Mouse (Mus musculus) forebrain, embryonic 16.5 days (tissue): Measurements from ENCODE around the gene Oxa1l. TPM values are rescaled to one million over a fixed set of nuclear protein-coding genes. Genes with fewer than 3 reads are reported as not detected.
"Not testable (repeated sequence)": the region's sequence is repeated elsewhere in the genome, so short reads cannot be mapped to it uniquely, and the experiment has no call there.

ENCODE experiments used
- ATAC-seq: fragments of 200-750 bp; cut with Nextera tagmentation; 2 replicates; pipeline ENCODE4 v1.8.0; 2017; ENCODE audit warnings: mild to moderate bottlenecking, moderate library complexity
- H3K27ac ChIP-seq: fragments of 300-500 bp; sonication (generic); 2 replicates; pipeline ENCODE4 v1.5.1; 2014; ENCODE audit warnings: low read length, control low read depth
- H3K27me3 ChIP-seq: fragments of 300-500 bp; sonication (generic); replicated peaks from 2 replicates; pipeline ENCODE4 v1.6.1; 2014; ENCODE audit warnings: low read length; ENCODE audit not compliant: control insufficient read depth, insufficient read depth
- H3K36me3 ChIP-seq: fragments of 300-500 bp; sonication (generic); 2 replicates; pipeline ENCODE4 v1.6.1; 2014; ENCODE audit not compliant: control insufficient read depth, insufficient read depth
- H3K4me1 ChIP-seq: fragments of 300-500 bp; sonication (generic); replicated peaks from 2 replicates; pipeline ENCODE4 v1.6.1; 2014; ENCODE audit warnings: low read length; ENCODE audit not compliant: control insufficient read depth, insufficient read depth
- H3K4me2 ChIP-seq: fragments of 300-500 bp; sonication (generic); 2 replicates; pipeline ENCODE4 v1.6.1; 2014; ENCODE audit warnings: mild to moderate bottlenecking, low read length, control low read depth
- H3K4me3 ChIP-seq: fragments of 300-500 bp; sonication (generic); replicated peaks from 2 replicates; pipeline ENCODE4 v1.5.1; 2014; ENCODE audit warnings: mild to moderate bottlenecking, low read length, control low read depth
- H3K9ac ChIP-seq: fragments of 300-500 bp; sonication (generic); replicated peaks from 2 replicates; pipeline ENCODE4 v1.6.1; 2014; ENCODE audit warnings: low read depth, low read length, control low read depth
- H3K9me3 ChIP-seq: fragments of 300-500 bp; sonication (generic); 2 replicates; pipeline ENCODE4 v1.6.1; 2016; ENCODE audit warnings: low read length; ENCODE audit not compliant: control insufficient read depth
- WGBS: fragments of 180-500 bp; shearing (Covaris S2); extraction: QIAGEN DNeasy Blood & Tissue Kit; methylation state at CpG from one replicate; pipeline ENCODE4 v1.1.7; 2014; 5-methylcytosine and 5-hydroxymethylcytosine counted together
- polyA plus RNA-seq: library from polyadenylated mRNA; unstranded; fragments of >200 nt; fragmentation: Nextera tagmentation; extraction: Ambion mirVana; gene quantifications from 2 replicates; pipeline ENCODE4 v1.2.1, GENCODE M21; 2015

Gene Oxa1l
- polyA plus RNA-seq, 1 experiment from 2014 or later = 49.0 TPM

DNA sequence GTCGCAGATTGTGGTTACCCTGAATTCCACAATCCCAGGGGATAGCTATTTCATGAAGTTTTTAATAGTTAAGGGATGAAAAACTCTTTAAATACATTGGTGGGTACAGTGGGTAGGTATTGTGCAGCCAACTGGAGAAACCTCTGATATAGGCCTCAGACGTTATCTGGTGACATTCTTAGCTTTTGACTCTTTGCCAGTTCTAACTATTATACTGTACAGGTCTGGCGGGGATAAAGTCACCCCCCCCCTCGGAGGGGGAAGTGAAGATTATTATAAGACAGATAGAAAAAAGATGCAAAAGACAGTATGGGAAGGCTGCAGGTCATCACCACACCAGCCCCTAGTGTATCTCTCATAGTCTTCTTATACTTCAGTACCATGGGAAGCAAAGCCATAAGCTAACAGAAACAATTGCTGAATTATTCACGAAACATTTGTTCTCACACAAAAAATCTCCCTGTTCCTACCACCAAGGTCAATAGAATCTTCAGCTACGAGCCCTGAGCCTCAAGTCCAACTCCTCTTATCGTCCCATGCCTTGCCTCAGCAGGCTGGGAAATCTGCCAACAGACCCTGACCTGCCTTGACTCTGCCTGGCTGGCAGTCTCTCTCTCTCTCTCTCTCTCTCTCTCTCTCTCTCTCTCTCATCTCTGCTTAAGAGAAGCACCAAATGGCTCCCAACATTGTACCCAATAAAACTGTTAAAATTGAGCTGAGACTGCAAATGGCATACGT, 27.0 kb upstream of the Oxa1l start:
- WGBS = 56% methylated on average over 8 of the region's 8 CpGs
- ATAC-seq = no peak
- Histone ChIP-seq H3K4me2 (no peak overlapping the region), H3K27ac (no peak overlapping the region), H3K27me3 (no peaks in the 10 kb centered on the region), H3K4me3 (no peak overlapping the region), H3K9me3 (no peaks in the 10 kb centered on the region), H3K9ac (no peak overlapping the region), H3K4me1 (peaks cover 6% of the 10 kb centered on the region), H3K36me3 (no peaks in the 10 kb centered on the region)

DNA sequence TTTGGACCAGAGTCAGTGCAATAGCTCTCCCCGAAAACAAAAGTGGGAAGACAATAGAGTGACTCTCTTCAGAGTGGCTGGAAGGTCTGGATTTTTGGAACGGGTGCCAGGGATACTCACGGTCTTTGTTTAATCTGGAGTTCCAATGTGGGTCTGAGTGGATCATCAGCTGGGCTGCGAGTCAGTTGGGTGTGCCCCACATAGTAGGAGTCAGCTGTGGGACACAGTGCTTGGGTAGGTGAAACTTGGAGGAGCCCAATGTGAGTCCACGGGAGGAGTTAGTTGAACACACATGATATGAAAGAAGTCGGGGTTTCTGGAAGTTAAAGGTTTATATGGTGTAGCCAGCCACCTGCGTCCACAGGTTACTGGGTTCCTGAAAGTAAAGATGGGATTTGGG, 19.8 kb upstream of the Oxa1l start:
- Histone ChIP-seq H3K36me3 (no peaks in the 10 kb centered on the region), H3K4me1 (no peaks in the 10 kb centered on the region), H3K4me3 (no peak overlapping the region), H3K4me2 (no peak overlapping the region), H3K27ac (no peak overlapping the region), H3K9me3 (no peaks in the 10 kb centered on the region), H3K9ac (no peak overlapping the region), H3K27me3 (no peaks in the 10 kb centered on the region)
- WGBS = 62% methylated on average over 7 of the region's 7 CpGs
- ATAC-seq = no peak

DNA sequence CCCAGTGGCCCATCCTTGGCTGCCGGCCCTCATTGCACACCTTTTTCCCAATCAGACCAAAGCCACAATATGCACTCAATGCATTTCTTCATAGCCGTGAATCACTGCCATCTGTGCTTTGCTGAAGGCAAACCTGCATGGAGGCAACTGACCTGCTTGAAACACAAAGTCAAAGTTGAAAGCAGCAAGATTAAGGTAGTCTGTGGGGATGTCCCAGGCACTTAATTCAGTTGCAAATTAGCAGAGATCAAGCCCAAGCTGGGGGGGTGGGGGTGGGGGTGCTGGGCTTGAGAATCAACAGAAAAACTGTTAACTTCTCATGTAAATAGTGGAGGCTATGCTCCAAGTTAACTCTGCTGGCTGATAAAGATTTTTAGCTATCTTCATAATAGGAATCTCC, 18.8 kb upstream of the Oxa1l start:
- not testable (repeated sequence) for H3K9me3 ChIP-seq

GRCm38 (mm10) chr14:54350773-54351541, 9.7 kb upstream of the Oxa1l start:
- H3K27me3 ChIP-seq, H3K36me3 ChIP-seq, H3K4me2 ChIP-seq, H3K9ac ChIP-seq, H3K4me1 ChIP-seq, H3K9me3 ChIP-seq, H3K4me3 ChIP-seq, H3K27ac ChIP-seq, ATAC-seq: not testable (repeated sequence)
- WGBS = 94% methylated on average over 16 of the region's 16 CpGs

More for the DNA sequence above, 18.8 kb upstream of the Oxa1l start:
- not testable (repeated sequence) for H3K4me1 ChIP-seq, H3K36me3 ChIP-seq, ATAC-seq, H3K4me2 ChIP-seq, H3K4me3 ChIP-seq, H3K27ac ChIP-seq, H3K27me3 ChIP-seq, H3K9ac ChIP-seq
- WGBS = 59% methylated on average over 2 of the region's 2 CpGs

DNA sequence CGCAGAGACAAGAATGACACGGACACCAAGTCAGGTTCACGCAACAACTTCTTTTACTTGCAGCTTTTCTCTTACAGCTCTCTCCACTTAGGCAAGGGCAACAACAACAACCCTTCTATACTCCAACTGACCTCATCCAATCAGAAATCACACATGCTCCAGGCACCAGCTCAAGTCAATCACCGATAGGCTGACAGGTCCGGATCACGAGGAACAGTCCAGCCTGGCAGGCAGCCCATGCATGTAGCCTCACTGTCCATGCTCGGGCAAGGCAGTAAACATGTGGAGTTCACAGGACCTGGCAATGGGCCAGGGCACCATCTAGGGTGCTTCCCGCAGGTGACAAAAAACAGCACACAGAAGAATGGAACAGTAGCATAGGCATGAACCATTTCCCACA, 8.3 kb upstream of the Oxa1l start:
- 83% methylated on average over 8 of the region's 8 CpGs for WGBS

DNA sequence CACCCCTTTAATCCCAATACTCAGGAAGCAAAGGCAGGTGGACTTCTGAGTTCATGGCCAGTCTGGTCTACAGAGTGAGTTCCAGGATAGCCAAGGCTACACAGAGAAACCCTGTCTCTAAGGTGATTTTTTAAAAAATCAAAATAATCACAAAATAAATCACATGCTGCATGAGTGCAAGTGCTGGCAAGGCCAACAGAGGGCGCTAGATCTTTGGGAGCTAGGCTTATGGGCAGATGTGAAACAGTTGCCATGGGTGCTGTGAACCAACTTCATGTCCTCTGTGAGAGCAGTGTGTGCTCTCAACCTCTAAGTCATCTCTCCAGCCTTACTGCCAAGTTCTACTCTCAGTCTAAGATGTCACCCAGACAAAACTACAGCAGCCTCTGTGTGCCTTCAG, 6.2 kb upstream of the Oxa1l start:
- Histone ChIP-seq H3K27ac (no peak overlapping the region), H3K9ac (no peak overlapping the region), H3K4me1 (no peaks in the 10 kb centered on the region), H3K4me3 (no peak overlapping the region), H3K4me2 (no peak overlapping the region), H3K9me3 (no peaks in the 10 kb centered on the region), H3K27me3 (no peaks in the 10 kb centered on the region), H3K36me3 (no peaks in the 10 kb centered on the region)
- no peak for ATAC-seq
- 30% methylated on average over 1 of the region's 1 CpGs for WGBS

More for the DNA sequence above, 8.3 kb upstream of the Oxa1l start:
- no peaks in the 10 kb centered on the region for H3K27me3 ChIP-seq
- H3K9me3 ChIP-seq = no peaks in the 10 kb centered on the region
- no peak overlapping the region for H3K4me2 ChIP-seq
- no peak overlapping the region for H3K27ac ChIP-seq
- no peaks in the 10 kb centered on the region for H3K4me1 ChIP-seq
- no peak for ATAC-seq
- no peaks in the 10 kb centered on the region for H3K36me3 ChIP-seq
- no peak overlapping the region for H3K4me3 ChIP-seq
- no peak overlapping the region for H3K9ac ChIP-seq

DNA sequence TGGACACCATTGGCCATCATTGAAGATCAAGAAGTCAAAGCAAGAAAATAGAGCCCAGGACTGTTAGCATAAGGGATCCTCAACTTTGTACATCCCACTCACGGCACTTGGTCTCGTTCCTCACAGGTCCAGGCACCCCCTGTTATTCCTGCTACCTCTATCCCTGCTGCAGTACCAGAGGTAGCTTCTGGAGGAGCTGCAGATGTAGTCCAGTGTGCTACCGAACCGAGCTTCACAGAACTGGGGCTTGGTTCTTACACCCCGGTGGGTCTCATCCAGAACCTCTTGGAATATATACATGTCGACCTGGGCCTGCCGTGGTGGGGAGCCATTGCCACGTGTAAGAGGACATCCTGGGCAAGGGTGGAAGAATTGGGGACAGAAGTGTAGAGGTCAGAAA, 2.5 kb downstream of the Oxa1l start:
- H3K9me3 ChIP-seq = no peaks in the 10 kb centered on the region
- no peak for ATAC-seq
- peaks cover 18% of the 10 kb centered on the region for H3K4me1 ChIP-seq
- H3K4me2 ChIP-seq = no peak overlapping the region
- H3K9ac ChIP-seq = no peak overlapping the region
- WGBS = 97% methylated on average over 8 of the region's 8 CpGs
- H3K27ac ChIP-seq = no peak overlapping the region
- no peaks in the 10 kb centered on the region for H3K27me3 ChIP-seq
- peaks cover 20% of the 10 kb centered on the region for H3K36me3 ChIP-seq
- no peak overlapping the region for H3K4me3 ChIP-seq

DNA sequence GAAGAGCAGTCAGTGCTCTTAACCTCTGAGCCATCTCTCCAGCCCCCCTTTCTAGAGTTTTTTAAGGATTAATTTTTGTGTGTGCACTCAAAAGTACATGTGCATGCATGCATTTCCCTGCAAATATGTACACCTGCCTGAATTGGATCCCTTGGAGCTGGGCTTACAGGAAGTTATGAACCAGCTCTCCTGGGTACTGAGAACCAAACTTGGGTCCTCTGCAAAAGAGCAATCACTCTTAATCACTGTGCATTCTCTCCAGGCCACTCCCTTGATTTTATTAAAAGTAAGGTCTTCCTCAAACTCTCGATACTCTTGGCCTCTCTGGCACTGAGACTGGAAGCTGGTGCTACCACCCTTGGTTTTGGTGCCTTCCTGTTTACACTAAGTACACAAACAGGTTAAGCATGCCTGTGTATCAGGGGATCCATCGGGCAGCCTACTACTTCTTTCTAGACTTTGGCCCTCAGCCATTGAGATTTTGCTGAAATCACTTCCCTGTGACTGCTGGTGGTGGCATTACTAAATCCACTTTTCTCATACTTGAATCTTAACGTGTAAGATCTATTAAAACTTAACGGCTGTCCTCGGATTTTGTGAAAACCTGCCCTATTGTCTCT, 4.5 kb downstream of the Oxa1l start:
- ATAC-seq = no peak
- no peaks in the 10 kb centered on the region for H3K9me3 ChIP-seq
- H3K27ac ChIP-seq = no peak overlapping the region
- H3K36me3 ChIP-seq = peaks cover 38% of the 10 kb centered on the region
- H3K27me3 ChIP-seq = no peaks in the 10 kb centered on the region
- H3K9ac ChIP-seq = no peak overlapping the region
- H3K4me3 ChIP-seq = no peak overlapping the region
- no peak overlapping the region for H3K4me2 ChIP-seq
- WGBS = 94% methylated on average over 5 of the region's 5 CpGs
- H3K4me1 ChIP-seq = peaks cover 18% of the 10 kb centered on the region

DNA sequence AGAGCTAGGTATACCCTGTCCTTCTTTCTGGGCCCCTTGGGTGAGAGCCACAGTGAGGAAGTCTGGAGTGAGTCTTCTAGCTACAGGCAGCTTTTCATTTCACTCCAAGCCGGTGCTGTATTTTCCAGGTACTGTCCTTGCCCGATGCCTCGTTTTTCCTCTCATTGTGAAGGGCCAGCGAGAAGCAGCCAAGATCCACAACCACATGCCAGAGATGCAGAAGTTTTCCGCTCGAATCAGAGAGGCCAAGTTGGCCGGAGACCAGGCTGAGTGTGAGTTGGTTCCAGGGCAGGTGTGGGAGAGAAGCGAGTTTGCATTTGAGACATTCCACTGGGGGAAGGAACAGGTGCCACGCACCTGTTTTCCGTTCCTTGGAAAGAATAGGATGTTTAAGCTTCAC, 5.9 kb downstream of the Oxa1l start:
- Histone ChIP-seq H3K27me3 (no peaks in the 10 kb centered on the region), H3K9me3 (no peaks in the 10 kb centered on the region), H3K4me1 (peaks cover 14% of the 10 kb centered on the region), H3K4me3 (no peak overlapping the region), H3K4me2 (no peak overlapping the region), H3K27ac (no peak overlapping the region), H3K9ac (no peak overlapping the region), H3K36me3 (peaks cover 47% of the 10 kb centered on the region)
- 92% methylated on average over 10 of the region's 10 CpGs for WGBS
- no peak for ATAC-seq
